Mouse (Mus musculus) adrenal gland, postnatal 10 days (tissue): Measurements from ENCODE around the gene Hist1h2ad. TPM values are rescaled to one million over a fixed set of nuclear protein-coding genes. Genes with fewer than 3 reads are reported as not detected.
"Not testable (repeated sequence)": the region's sequence is repeated elsewhere in the genome, so short reads cannot be mapped to it uniquely, and the experiment has no call there.

Experiments
- DNase-seq: peaks from one replicate; pipeline ENCODE4 v3.0.0; 2021; ENCODE audit warnings: mixed read lengths
- total RNA-seq, 2 experiments: library from RNA; stranded (reverse); gene quantifications; 2 replicates each; pipeline ENCODE4 v1.2.3; 2021

Hist1h2ad gene
- total RNA-seq, 2 experiments from 2014 or later = 47.4 to 49.2 TPM

GRCm38 (mm10) chr13:23562699-23563462 lies 11.3 kb upstream of the Hist1h2ad start:
- DNase-seq = peak; percentile 42

- no peak for DNase-seq
These were observed 9.7 kb upstream of the Hist1h2ad start for GRCm38 (mm10) chr13:23564482-23564881.

- not testable (repeated sequence) for DNase-seq
These were observed 3.7 kb upstream of the Hist1h2ad start for GRCm38 (mm10) chr13:23570261-23571021.

- peak; percentile 69 for DNase-seq
These were observed 3.1 kb upstream of the Hist1h2ad start, which contains the start of the genes Hist1h2ae and Hist1h2bg for GRCm38 (mm10) chr13:23571022-23571503. Gene Hist1h2ae, minus strand, starts transcription at chr13:23571220. Gene Hist1h2bg, plus strand, starts transcription at chr13:23571396.

- not testable (repeated sequence) for DNase-seq
These were observed 2.5 kb upstream of the Hist1h2ad start for GRCm38 (mm10) chr13:23571504-23572217.

GRCm38 (mm10) chr13:23572218-23573033 lies 1.8 kb upstream of the Hist1h2ad start:
- no peak for DNase-seq

GRCm38 (mm10) chr13:23573034-23573897 lies 915 bp upstream of the Hist1h2ad start:
- DNase-seq = not testable (repeated sequence)

GRCm38 (mm10) chr13:23574546-23575170 lies 477 bp downstream of the Hist1h2ad start:
- DNase-seq = not testable (repeated sequence)

GRCm38 (mm10) chr13:23575271-23575851 lies 1.2 kb downstream of the Hist1h2ad start, which contains the start of gene Hist1h3d:
Gene Hist1h3d, plus strand, starts transcription at chr13:23575763.
- DNase-seq = peak; percentile 56

GRCm38 (mm10) chr13:23575864-23576313 lies 1.7 kb downstream of the Hist1h2ad start:
- not testable (repeated sequence) for DNase-seq

GRCm38 (mm10) chr13:23576351-23576881 lies 2.2 kb downstream of the Hist1h2ad start:
- DNase-seq = no peak

- DNase-seq = no peak
These were observed 2.9 kb downstream of the Hist1h2ad start for GRCm38 (mm10) chr13:23576906-23577639.

GRCm38 (mm10) chr13:23577835-23578234 lies 3.7 kb downstream of the Hist1h2ad start:
- no peak for DNase-seq

- DNase-seq = peak; percentile 97
These were observed 7.4 kb downstream of the Hist1h2ad start, which contains the start of gene Hist1h4d for GRCm38 (mm10) chr13:23581408-23582218. Gene Hist1h4d, plus strand, starts transcription at chr13:23581598.

GRCm38 (mm10) chr13:23582219-23583056 lies 8.3 kb downstream of the Hist1h2ad start:
- no peak for DNase-seq

- DNase-seq = no peak
These were observed 9.3 kb downstream of the Hist1h2ad start for GRCm38 (mm10) chr13:23583387-23584068.
